ENCODE assay signal across 8 mouse cellular contexts in genomic region chr9:69466098-69466497, GRCm38 (mm10). TPM values are rescaled to one million over a fixed set of nuclear protein-coding genes. Genes with fewer than 3 reads are reported as not detected.
DNase-seq lines count a peak whose midpoint lies in the region; ATAC-seq and TF ChIP-seq lines count a peak whose summit lies in the region.
"Had no signal": no experiment of that assay in that cellular context is flagged by ENCODE, and none has a peak within 500 bp of the region (broad histone marks: within the 10 kb centered on the region; RNA-seq: fewer than 3 reads in every experiment).

No protein-coding gene starts in this region.

- no peaks in the 10 kb centered on the region for H3K27me3 ChIP-seq in kidney, embryonic 16.5 days (ENCODE audit: insufficient read depth, low read length)
- no peaks in the 10 kb centered on the region for H3K27me3 ChIP-seq in kidney, adult 2 months (replicated peaks; ENCODE audit: control insufficient read depth, insufficient read depth, low read length)
- no peaks in the 10 kb centered on the region for H3K27me3 ChIP-seq in MEL (ENCODE audit: control insufficient read depth in 1 of 2, insufficient read depth in 2 of 2, low read length in 2 of 2)
- H3K27me3 ChIP-seq in midbrain, embryonic 16.5 days (ENCODE audit: control insufficient read depth, insufficient read depth, low read depth, low read length) = no peaks in the 10 kb centered on the region

- TF ChIP-seq CTCF in kidney, adult 2 months (conservative IDR thresholded peaks at IDR 0.05; ENCODE audit: insufficient read depth, insufficient read length, low read depth, low read length) = no peak
- no peak for TF ChIP-seq CTCF in MEL (IDR thresholded peaks at IDR 0.05 in 2 of 3, conservative IDR thresholded peaks at IDR 0.05 in 1 of 3; ENCODE audit: control insufficient read depth in 1 of 3, insufficient read depth in 1 of 3, low read depth in 2 of 3, low read length in 3 of 3, poor library complexity in 1 of 3, severe bottlenecking in 1 of 3)
- TF ChIP-seq CTCF in bone marrow macrophage, adult 2 months (IDR thresholded peaks at IDR 0.05; ENCODE audit: low read depth, low read length) = no peak

- ATAC-seq in kidney, embryonic 16.5 days (ENCODE audit: low FRiP score, low TSS enrichment) = no peak
- ATAC-seq in megakaryocyte, adult 5-6 weeks (ENCODE audit: poor library complexity, severe bottlenecking) = peak; percentile 62
- no peak for ATAC-seq in cerebellum, adult (ENCODE audit: insufficient number of reproducible peaks, low FRiP score, low TSS enrichment)
- ATAC-seq in midbrain, embryonic 16.5 days = no peak
- ATAC-seq: inflammation-experienced regulatory T-cells, adult 6 months had no signal

- no peak overlapping the region for H3K4me3 ChIP-seq in kidney, embryonic 16.5 days (ENCODE audit: low read length)
- H3K4me3 ChIP-seq in kidney, adult 2 months (ENCODE audit: insufficient read depth, low read depth, low read length) = no peak overlapping the region
- no peak overlapping the region for H3K4me3 ChIP-seq in MEL (ENCODE audit: control insufficient read depth in 1 of 2, insufficient read depth in 1 of 2, low read depth in 2 of 2, low read length in 2 of 2)
- H3K4me3 ChIP-seq in bone marrow macrophage, adult 2 months (ENCODE audit: insufficient read depth, low read length) = no peak overlapping the region
- no peak overlapping the region for H3K4me3 ChIP-seq in midbrain, embryonic 16.5 days (ENCODE audit: low read depth, low read length)

- no peak for TF ChIP-seq POLR2A in kidney, adult 2 months (IDR thresholded peaks at IDR 0.05; ENCODE audit: low read depth, low read length)
- no peak for TF ChIP-seq POLR2A in MEL (IDR thresholded peaks at IDR 0.05; ENCODE audit: control insufficient read depth in 1 of 2, insufficient read depth in 1 of 2, low read depth in 1 of 2, low read length in 2 of 2, poor library complexity in 1 of 2)
- TF ChIP-seq POLR2A in bone marrow macrophage, adult 2 months (IDR thresholded peaks at IDR 0.05; ENCODE audit: borderline replicate concordance, low read depth, low read length) = no peak

- no peaks in the 10 kb centered on the region for H3K9me3 ChIP-seq in kidney, embryonic 16.5 days (ENCODE audit: low read length)
- no peaks in the 10 kb centered on the region for H3K9me3 ChIP-seq in MEL (replicated peaks; ENCODE audit: insufficient read depth, low read length)
- H3K9me3 ChIP-seq in midbrain, embryonic 16.5 days (replicated peaks; ENCODE audit: control insufficient read depth, low read length, poor library complexity, severe bottlenecking) = no peaks in the 10 kb centered on the region

- DNase-seq in kidney, adult 2 months = no peak
- DNase-seq in MEL (ENCODE audit: low read depth, low spot score) = peak; percentile 34

- no peaks in the 10 kb centered on the region for H3K79me2 ChIP-seq in MEL (ENCODE audit: control insufficient read depth, insufficient read depth, low read length, poor library complexity)

- TF ChIP-seq EP300 in MEL (IDR thresholded peaks at IDR 0.05; ENCODE audit: low read depth in 1 of 2, low read length in 2 of 2) = no peak

- peaks cover 8% of the 10 kb centered on the region; the same call in 1 of the 2 replicates for H3K36me3 ChIP-seq in kidney, embryonic 16.5 days (ENCODE audit: insufficient read depth, low read length)
- no peaks in the 10 kb centered on the region for H3K36me3 ChIP-seq in kidney, adult 2 months (ENCODE audit: control insufficient read depth, insufficient read depth, low read length)
- peaks cover 1 to 12% of the 10 kb centered on the region in 2 experiments; a peak in 2 of 4 replicates for H3K36me3 ChIP-seq in MEL (ENCODE audit: control insufficient read depth in 1 of 2, insufficient read depth in 2 of 2, low read length in 2 of 2)
- H3K36me3 ChIP-seq in midbrain, embryonic 16.5 days (ENCODE audit: control insufficient read depth, insufficient read depth, low read length) = no peaks in the 10 kb centered on the region

- no peak overlapping the region for H3K9ac ChIP-seq in kidney, embryonic 16.5 days (replicated peaks; ENCODE audit: low read length)
- no peak overlapping the region for H3K9ac ChIP-seq in MEL (ENCODE audit: control insufficient read depth, low read depth, low read length, poor library complexity, severe bottlenecking)
- H3K9ac ChIP-seq in midbrain, embryonic 16.5 days (ENCODE audit: low read depth, low read length) = no peak overlapping the region

- no peak for TF ChIP-seq RAD21 in MEL (IDR thresholded peaks at IDR 0.05; ENCODE audit: low read depth, low read length)

- WGBS in kidney, embryonic 16.5 days = 64% methylated on average over 4 of the region's 4 CpGs
- 67% methylated on average over 4 of the region's 4 CpGs for WGBS in kidney, adult 2 months
- 74% methylated on average over 4 of the region's 4 CpGs for WGBS in midbrain, embryonic 16.5 days

- H3K27ac ChIP-seq in kidney, embryonic 16.5 days (ENCODE audit: low read length) = 0 out of 2 replicates have a peak overlapping the region, but pooled peaks have one; percentile 36
- H3K27ac ChIP-seq in kidney, adult 2 months (ENCODE audit: insufficient read depth, low read depth, low read length) = no peak overlapping the region
- H3K27ac ChIP-seq in MEL (ENCODE audit: control insufficient read depth, low read depth, low read length) = no peak overlapping the region
- H3K27ac ChIP-seq in bone marrow macrophage, adult 2 months (ENCODE audit: insufficient read depth, low read depth, low read length) = peak overlapping the region; percentile 15
- H3K27ac ChIP-seq in midbrain, embryonic 16.5 days (ENCODE audit: low read length) = no peak overlapping the region

- no peak overlapping the region for H3K4me2 ChIP-seq in kidney, embryonic 16.5 days (replicated peaks; ENCODE audit: low read depth, low read length)
- H3K4me2 ChIP-seq in midbrain, embryonic 16.5 days (ENCODE audit: low read length) = no peak overlapping the region

- peaks cover 58% of the 10 kb centered on the region for H3K4me1 ChIP-seq in kidney, embryonic 16.5 days (ENCODE audit: insufficient read depth, low read length)
- H3K4me1 ChIP-seq in kidney, adult 2 months (ENCODE audit: control insufficient read depth, insufficient read depth, low read length) = peaks cover 4% of the 10 kb centered on the region
- peaks cover 0 to 11% of the 10 kb centered on the region in 2 experiments; a peak in 2 of 4 replicates for H3K4me1 ChIP-seq in MEL (ENCODE audit: control insufficient read depth in 1 of 2, insufficient read depth in 2 of 2, low read length in 2 of 2)
- H3K4me1 ChIP-seq in bone marrow macrophage, adult 2 months (ENCODE audit: control insufficient read depth, insufficient read depth, low read length) = peaks cover 58% of the 10 kb centered on the region
- H3K4me1 ChIP-seq in midbrain, embryonic 16.5 days (ENCODE audit: control insufficient read depth, insufficient read depth, low read length) = peaks cover 11% of the 10 kb centered on the region

TF ChIP-seq in MEL, 35 proteins besides CTCF, POLR2A, EP300 and RAD21:
- TF ChIP-seq ETS1 (IDR thresholded peaks at IDR 0.05; ENCODE audit: low read depth, low read length) (no peak), TAL1 (IDR thresholded peaks at IDR 0.05; ENCODE audit: low read length) (no peak), NELFE (IDR thresholded peaks at IDR 0.05; ENCODE audit: low read depth, low read length) (no peak), HCFC1 (IDR thresholded peaks at IDR 0.05; ENCODE audit: low read depth, low read length) (no peak), MAFK (IDR thresholded peaks at IDR 0.05; ENCODE audit: borderline replicate concordance, low read depth, low read length) (no peak), MYC (IDR thresholded peaks at IDR 0.05; ENCODE audit: low read depth, low read length) (no peak), E2F4 (IDR thresholded peaks at IDR 0.05; ENCODE audit: borderline replicate concordance, low read depth, low read length) (no peak), ZKSCAN1 (IDR thresholded peaks at IDR 0.05; ENCODE audit: low read depth, low read length) (no peak), POLR2AphosphoS5 (IDR thresholded peaks at IDR 0.05; ENCODE audit: borderline replicate concordance, low read depth, low read length) (no peak), KAT2A (conservative IDR thresholded peaks at IDR 0.05; ENCODE audit: low read depth, low read length) (no peak), GABPA (IDR thresholded peaks at IDR 0.05; ENCODE audit: low read depth, low read length) (no peak), UBTF (IDR thresholded peaks at IDR 0.05; ENCODE audit: borderline replicate concordance, insufficient read depth, low read depth, low read length) (no peak), MEF2A (IDR thresholded peaks at IDR 0.05; ENCODE audit: extremely low read depth, insufficient replicate concordance, low read depth, low read length, poor library complexity, severe bottlenecking) (no peak), USF2 (IDR thresholded peaks at IDR 0.05; ENCODE audit: borderline replicate concordance in 1 of 2, insufficient read depth in 1 of 2, low read depth in 1 of 2, low read length in 2 of 2) (no peak), BHLHE40 (IDR thresholded peaks at IDR 0.05; ENCODE audit: borderline replicate concordance, low read depth, low read length) (no peak), MAZ (IDR thresholded peaks at IDR 0.05; ENCODE audit: low read depth, low read length) (no peak), ELF1 (IDR thresholded peaks at IDR 0.05; ENCODE audit: low read depth, low read length) (no peak)

RNA-seq across cellular contexts. Expression of gene Anxa2, which starts 12.7 kb away (rescaled TPM):
- polyA plus RNA-seq in kidney, embryonic 16.5 days (2015; fragmentation: Nextera tagmentation; extraction: Ambion mirVana) = 669 and 753 TPM in 2 replicates
- polyA plus RNA-seq in kidney, adult 2 months (2012; rRNA removed) = 122 and 131 TPM in 2 replicates
- 33.9 and 147 TPM in 2 replicates for total RNA-seq in MEL (2012; rRNA removed)
- polyA plus RNA-seq in MEL (2012; ENCODE audit: insufficient read depth in 1 of 2, insufficient read length in 2 of 2, low read depth in 1 of 2, low replicate concordance in 2 of 2, missing spikeins in 1 of 2) = 100 to 1,000 TPM in 1 of 2 experiments, not detected in 1; 190 TPM
- 470 and 511 TPM in 2 replicates for polyA plus RNA-seq in bone marrow macrophage, adult 2 months (2012; ENCODE audit: insufficient read depth, insufficient read length, missing spikeins)
- 1,047 and 1,062 TPM in 2 replicates for total RNA-seq in megakaryocyte, adult 5-6 weeks (2015)
- 654 and 695 TPM in 2 replicates for total RNA-seq in megakaryocyte, adult 5-6 weeks (2017)
- 95.3 and 96.4 TPM in 2 replicates for polyA plus RNA-seq in midbrain, embryonic 16.5 days (2015; fragmentation: Nextera tagmentation; extraction: Ambion mirVana)

Comparison
In these comparisons a context has a peak if more than half of its experiments do, and no peak if none do; other contexts are left out.
1. H3K27ac ChIP-seq: peak in kidney, embryonic 16.5 days (single experiment) and bone marrow macrophage, adult 2 months (single experiment); none in kidney, adult 2 months (single experiment), MEL (single experiment) and midbrain, embryonic 16.5 days (single experiment).